Mouse (Mus musculus) liver, postnatal 0 days (tissue): ENCODE measurements around the gene Extl2.

Experiments
- CTCF ChIP-seq: sonication (generic); IDR thresholded peaks from 2 replicates; pipeline ENCODE4 v1.5.1; 2016; ENCODE audit warnings: antibody characterized with exemption, low read depth
- EP300 ChIP-seq: IDR thresholded peaks from 2 replicates; pipeline ENCODE4 v1.6.1; 2016; ENCODE audit warnings: antibody characterized with exemption, low read depth, mild to moderate bottlenecking

- TF ChIP-seq CTCF (peak; percentile 54), EP300 (no peak)
These were observed 33.5 kb downstream of the Extl2 start for GRCm38 (mm10) chr3:116040776-116041175.
